Mouse (Mus musculus) CD8-positive naive resting alpha-beta T cell, adult 2 months (primary cell): Measurements from ENCODE around the gene Ice1.

Experiments
- DNase-seq, 2 experiments: peaks; one replicate each; pipeline ENCODE4 v3.0.0; 2022; ENCODE audit warnings: low read depth in 2 of 2, low spot score in 2 of 2

Gene Ice1

GRCm38 (mm10) chr13:70639639-70640038, 2.2 kb upstream of the Ice1 start:
- no peak for DNase-seq

GRCm38 (mm10) chr13:70637662-70638291, 343 bp upstream of the Ice1 start:
- peak; percentile 85 to 88 for DNase-seq

DNA sequence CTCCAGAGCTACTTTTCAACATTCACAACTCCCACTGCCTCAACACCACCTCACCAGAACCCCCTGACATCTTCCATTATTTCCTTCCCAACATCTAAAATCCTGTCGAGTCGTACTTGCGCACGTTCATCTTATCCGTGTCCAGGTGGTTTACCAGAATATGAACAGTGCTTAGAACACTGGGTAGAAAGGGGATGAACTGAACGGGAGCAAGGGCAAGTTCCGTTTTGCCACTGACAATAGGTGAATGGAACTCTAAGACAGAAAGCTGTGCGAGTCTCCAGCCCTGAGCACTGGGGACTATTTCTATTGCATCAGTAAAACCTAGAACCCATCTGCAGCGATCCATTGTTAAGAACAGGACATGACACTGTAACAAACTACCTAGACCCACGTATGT, 728 bp downstream of the Ice1 start:
- DNase-seq: no peak

DNA sequence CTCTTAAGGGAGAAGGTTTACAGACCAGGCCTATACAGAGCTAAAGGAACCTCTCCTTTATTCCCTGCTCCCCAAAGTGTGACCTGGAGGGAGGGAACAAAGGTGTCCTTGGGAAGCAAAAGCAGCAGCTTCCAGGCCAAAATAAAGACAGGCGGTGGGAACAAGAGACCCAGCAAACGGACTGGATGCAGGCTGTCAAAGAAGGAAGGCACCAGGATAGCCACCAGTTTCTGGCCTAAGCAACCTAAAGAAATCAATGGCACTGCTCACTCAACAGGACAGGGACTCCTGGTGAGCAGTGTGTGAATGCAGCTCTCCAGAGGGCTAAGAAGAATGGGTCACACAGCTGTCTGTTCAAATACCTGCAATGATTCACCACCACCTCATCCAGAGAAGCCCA, 1.8 kb downstream of the Ice1 start:
- no peak for DNase-seq

DNA sequence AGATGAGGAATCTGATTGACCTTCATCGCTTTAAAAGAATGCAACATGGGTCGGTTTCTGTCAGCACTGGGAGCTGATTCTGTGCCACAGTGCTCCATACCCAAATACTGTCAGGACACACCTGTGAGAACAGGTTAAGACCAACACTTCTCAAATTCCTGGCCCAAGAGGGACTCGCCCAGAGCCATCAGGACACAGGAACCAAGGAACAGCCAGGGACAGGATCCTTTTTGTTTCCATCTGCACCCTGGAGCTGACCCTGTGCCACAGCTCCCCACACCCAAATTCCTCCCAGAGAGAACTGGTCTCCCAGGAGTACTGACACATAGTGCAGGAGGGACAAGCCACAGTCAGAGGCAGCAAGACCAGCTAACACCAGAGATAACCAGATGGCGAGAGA, 11.0 kb downstream of the Ice1 start:
- no peak for DNase-seq

DNA sequence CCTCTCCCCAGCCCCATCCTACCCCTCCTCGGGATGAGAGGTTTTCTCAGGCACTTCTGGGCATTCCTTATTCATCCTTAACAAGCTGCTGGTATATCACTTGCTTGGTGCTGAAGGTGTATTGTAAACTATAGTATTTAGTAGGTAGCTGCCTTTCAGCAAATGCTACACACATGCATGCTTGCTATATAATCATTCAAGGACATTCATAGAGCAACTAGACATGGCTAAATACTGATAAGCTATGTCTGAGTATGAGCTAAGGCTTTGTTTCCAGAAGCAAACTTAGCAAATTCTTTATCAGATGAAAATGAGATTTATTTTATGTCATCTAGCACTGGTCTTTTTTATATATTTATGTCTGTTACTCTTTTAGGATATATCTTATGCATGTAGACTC, 11.8 kb downstream of the Ice1 start:
- DNase-seq: no peak

- DNase-seq: no peak
Measured at GRCm38 (mm10) chr13:70624445-70624844, 13.0 kb downstream of the Ice1 start.

GRCm38 (mm10) chr13:70622461-70623057, 14.9 kb downstream of the Ice1 start:
- DNase-seq: no peak

DNA sequence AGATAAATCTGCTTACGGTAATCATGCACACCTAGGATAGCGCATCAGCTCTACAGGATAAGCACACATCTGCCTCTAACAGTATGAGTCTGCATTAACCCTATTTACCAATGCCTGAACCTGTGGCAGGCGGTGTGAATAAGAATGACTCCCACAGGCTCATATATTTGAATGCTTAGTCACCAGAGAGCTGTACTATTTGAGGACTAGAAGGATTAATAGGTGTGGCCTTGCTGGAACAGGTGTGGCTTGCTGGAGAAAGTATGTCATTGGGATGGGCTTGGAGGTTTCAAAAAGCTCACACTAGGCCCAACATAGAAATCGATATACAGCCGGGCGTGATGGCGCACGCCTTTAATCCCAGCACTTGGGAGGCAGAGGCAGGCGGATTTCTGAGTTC, 15.9 kb downstream of the Ice1 start:
- no peak for DNase-seq

- no peak for DNase-seq
Measured at GRCm38 (mm10) chr13:70612837-70613236, 24.6 kb downstream of the Ice1 start.

DNA sequence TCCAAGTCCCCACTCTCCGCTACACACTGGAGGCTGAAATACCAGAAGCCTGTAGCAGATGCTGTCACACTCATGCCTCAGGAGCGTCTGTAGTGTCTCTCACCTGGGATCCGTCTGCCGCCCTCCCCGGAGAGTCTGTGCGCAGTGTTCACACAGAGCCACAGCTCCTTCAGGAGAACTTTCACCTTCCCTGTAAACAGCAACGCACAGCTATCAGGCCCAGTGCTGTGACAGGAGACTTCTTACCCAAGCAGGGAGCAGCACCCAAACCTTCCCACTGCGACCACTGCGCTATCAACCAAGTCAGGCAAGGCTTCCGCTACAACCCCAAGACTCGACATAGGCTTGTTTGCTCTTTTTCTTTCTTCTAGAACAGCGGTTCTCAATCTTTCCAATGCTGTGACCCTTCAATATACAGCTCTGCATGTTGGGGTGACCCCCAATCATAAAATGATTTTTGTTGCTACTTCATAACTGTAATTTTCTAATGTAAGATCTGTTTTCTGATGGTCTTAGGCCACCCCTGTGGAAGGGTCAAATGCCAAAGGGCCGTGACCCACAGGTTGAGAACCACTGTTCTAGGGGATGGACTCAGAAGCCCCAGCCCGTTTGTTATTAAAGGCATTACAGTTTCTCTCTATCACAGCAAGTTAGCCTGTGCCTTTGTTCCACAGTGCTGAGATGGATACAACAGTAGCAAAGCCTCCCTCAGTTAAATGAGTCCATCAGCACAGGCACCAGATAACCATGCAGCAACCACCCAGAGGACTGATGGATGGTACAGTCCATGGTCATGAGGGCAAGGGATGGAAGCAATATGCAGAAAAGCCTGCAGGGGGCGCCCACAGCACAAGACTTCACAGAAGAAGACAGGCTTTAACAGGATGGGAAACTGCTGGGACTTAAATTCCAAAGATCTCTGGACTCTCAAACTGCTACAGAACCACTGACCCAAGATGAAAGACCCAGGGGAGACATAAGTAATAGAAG, 26.7 kb downstream of the Ice1 start:
- peak; percentile 17 to 42 for DNase-seq

GRCm38 (mm10) chr13:70609632-70610031, 27.8 kb downstream of the Ice1 start:
- DNase-seq: no peak

DNA sequence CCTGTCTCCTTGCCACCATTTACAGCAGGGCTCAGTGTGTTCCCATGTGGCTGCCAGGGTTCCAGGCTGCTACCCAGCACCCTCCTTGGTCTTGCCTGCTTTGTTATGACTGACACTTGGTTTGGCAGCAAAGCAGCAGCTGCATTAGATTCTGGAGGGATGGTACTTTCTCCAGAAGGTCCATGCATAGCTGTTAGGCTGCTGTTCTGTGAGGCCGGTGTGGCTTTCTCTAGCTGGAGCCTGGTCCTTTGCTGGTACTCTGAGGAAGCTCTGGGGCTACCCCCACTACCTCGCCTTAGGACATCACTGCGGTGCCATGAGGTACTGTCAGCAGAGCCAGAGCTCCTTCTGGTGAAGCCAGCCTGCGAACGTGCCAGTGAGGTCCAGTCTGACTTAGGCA, 32.1 kb downstream of the Ice1 start:
- no peak for DNase-seq

DNA sequence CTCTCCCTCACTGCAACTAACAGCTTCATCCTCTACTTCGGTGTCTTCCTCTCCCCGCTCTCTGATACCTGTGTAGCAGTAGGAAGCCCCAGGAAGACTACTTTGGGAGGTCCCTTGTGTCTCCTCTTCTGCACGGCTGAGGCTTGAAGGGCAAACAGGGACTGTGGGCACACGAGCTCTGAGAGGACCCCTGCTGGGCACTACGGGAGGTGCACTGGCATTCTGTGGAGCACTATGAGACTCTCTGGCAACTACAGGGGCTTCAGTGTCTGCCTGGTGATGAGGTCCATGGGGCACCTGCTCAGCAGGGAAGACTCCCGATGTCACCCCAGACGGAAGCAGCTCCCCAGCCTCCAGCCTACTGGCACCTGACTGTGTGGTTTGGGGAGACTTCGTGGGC, 32.7 kb downstream of the Ice1 start:
- DNase-seq: no peak

- no peak for DNase-seq
Measured at GRCm38 (mm10) chr13:70601566-70601965, 35.9 kb downstream of the Ice1 start.

DNA sequence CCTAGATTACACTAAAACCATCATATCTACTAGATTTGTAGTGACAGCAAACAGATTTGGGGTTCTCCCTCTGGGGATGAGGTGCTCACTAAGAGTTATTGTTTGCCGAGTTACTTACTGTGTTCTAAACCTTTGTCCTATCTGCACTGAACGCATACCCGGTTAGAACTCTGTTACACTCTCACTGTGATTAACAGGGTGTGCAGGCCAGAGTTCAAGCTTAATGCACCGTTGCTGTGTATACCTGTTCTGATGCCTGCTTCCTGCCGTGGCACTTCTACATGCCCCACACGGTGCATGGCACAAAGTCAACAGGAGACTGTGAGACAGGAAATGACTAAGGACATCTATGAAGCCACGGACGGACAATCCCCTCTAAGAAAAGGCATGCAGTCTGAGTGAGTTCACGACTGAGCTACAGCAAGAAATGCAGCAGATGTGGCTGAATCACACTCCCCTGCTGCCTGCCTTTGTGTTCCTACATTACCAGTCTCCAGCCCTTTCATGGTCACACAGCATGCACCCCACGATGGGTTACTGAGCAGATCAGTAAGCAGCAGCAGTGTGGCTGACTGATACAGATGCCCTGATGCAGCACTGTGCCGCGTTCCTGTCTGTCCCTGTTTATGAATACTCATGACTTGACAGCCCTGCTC, 37.3 kb downstream of the Ice1 start:
- no peak for DNase-seq

DNA sequence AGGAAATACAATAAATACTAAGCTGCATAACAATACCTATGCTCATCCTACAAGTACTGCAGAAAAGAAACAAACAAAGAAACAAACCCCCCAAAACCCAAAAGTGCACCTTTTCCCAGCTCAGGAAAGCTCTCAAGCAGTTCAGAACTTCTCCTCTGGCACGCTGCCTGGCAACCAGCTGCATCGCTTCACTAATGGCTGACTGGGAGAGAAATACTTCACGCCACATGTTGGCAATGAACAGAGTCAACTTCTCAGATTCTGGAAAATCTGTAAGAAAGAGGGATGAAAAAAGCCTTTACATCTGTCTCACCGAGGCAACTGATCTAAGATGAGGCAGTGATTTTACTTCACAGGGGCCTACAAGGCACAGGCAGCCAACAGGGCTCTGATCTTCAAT, 38.5 kb downstream of the Ice1 start:
- no peak for DNase-seq

DNA sequence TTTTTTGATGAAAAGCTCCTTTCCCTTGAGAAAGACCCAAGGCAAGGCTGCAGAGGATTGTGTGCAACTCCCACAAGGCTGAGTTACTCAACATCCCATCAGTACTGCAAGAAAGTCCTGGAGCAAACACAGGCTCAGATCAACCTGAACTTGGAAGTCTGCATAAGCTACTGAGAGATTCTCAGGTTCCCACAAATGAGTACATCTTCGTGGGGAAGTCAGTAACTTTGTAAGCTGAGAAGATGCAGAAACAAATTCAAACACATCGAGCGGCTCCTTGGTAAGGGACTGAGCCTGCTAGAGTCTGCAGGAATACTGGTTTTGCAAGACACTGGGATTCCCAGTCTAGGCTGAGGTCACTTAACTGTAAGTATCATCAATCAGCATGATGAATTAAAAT, 40.5 kb downstream of the Ice1 start:
- DNase-seq: no peak

GRCm38 (mm10) chr13:70590248-70590762, 47.1 kb downstream of the Ice1 start:
- no peak for DNase-seq

- DNase-seq: peak in 1 of 2 experiments; percentile 3
Measured at GRCm38 (mm10) chr13:70586969-70587368, 50.5 kb downstream of the Ice1 start.

DNA sequence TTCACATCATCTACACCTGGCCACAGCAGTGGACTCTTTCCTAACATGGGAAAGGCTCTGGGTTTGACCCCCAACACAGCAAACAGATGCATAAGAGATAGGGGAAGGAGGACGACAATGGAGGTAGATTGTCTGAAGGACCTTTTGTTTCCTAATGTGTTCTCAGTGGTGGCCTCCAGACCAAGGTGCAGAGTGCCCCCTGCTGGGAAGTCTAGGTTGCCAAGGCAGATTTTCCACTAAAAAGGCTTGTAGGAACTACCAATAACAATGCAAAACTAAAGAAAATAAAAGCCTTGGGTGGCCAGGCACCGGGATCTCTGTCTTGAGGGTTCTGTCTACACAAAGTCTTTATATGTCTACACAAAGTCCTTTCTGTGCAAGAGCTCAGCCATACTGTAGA, 54.9 kb downstream of the Ice1 start:
- DNase-seq: no peak
